Mouse (Mus musculus): Measurements from ENCODE around the gene Uhrf1bp1l.

DNA sequence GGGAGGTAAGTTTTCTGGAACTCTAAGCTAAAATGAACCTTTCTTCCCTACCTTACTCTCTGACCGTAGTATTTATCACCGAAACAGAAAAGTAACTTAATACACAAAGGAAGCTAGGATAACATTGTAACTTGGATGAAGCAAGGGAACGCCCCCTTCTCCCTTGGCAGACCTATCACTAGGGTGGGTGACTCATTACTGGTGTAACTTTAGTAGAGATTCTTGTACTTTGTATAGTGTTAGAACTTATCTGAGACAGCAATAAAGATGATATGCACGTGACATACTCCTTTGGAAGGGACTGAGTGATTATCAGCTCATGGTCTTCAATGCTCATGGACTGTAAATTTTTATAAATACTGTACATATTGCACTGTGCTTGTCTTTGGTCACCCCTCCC lies 123.4 kb downstream of the Uhrf1bp1l start:
- TF ChIP-seq CTCF (IDR thresholded peaks at IDR 0.05; ENCODE audit: borderline replicate concordance, insufficient read depth, low read length) = no peak
- TF ChIP-seq POLR2A (IDR thresholded peaks at IDR 0.05; ENCODE audit: low read depth, low read length) = no peak
